Mouse (Mus musculus) urinary bladder, postnatal 14 days (tissue): ENCODE data around the gene Hdgfl1.

Experiments
- DNase-seq: peaks from one replicate; pipeline ENCODE4 v3.0.0; 2021; ENCODE audit warnings: low spot score

Hdgfl1 gene

GRCm38 (mm10) chr13:26769955-26770354 lies at the start of gene Hdgfl1:
TSS of gene Hdgfl1 (minus strand) at chr13:26770165.
- no peak for DNase-seq

GRCm38 (mm10) chr13:26795460-26795859 lies 25.5 kb upstream of the Hdgfl1 start:
- no peak for DNase-seq

- DNase-seq = no peak
These were observed 541 bp downstream of the Hdgfl1 start for GRCm38 (mm10) chr13:26769424-26769823.

GRCm38 (mm10) chr13:26761966-26762803 lies 7.8 kb downstream of the Hdgfl1 start:
- DNase-seq = no peak

GRCm38 (mm10) chr13:26752863-26753262 lies 17.1 kb downstream of the Hdgfl1 start:
- no peak for DNase-seq

GRCm38 (mm10) chr13:26752414-26752813 lies 17.6 kb downstream of the Hdgfl1 start:
- no peak for DNase-seq

- DNase-seq = no peak
These were observed 24.1 kb downstream of the Hdgfl1 start for GRCm38 (mm10) chr13:26745760-26746457.

- DNase-seq = no peak
These were observed 24.8 kb downstream of the Hdgfl1 start for GRCm38 (mm10) chr13:26745059-26745759.

GRCm38 (mm10) chr13:26744068-26744467 lies 25.9 kb downstream of the Hdgfl1 start:
- no peak for DNase-seq

- DNase-seq = no peak
These were observed 35.0 kb downstream of the Hdgfl1 start for GRCm38 (mm10) chr13:26734981-26735380.

- no peak for DNase-seq
These were observed 45.7 kb downstream of the Hdgfl1 start for GRCm38 (mm10) chr13:26724250-26724649.

- no peak for DNase-seq
These were observed 48.6 kb downstream of the Hdgfl1 start for GRCm38 (mm10) chr13:26721333-26721732.

- DNase-seq = no peak
These were observed 49.0 kb downstream of the Hdgfl1 start for GRCm38 (mm10) chr13:26720917-26721316.

GRCm38 (mm10) chr13:26719146-26719715 lies 50.7 kb downstream of the Hdgfl1 start:
- DNase-seq = no peak
